Mouse (Mus musculus) liver, embryonic 14.5 days (tissue): ENCODE data around the gene Rap1gap2.

Experiments
- CTCF ChIP-seq: IDR thresholded peaks from 2 replicates; pipeline ENCODE4 v1.5.1; 2016; ENCODE audit warnings: antibody characterized with exemption, low read depth, control low read depth
- EP300 ChIP-seq: IDR thresholded peaks from 2 replicates; pipeline ENCODE4 v1.6.1; 2016; ENCODE audit warnings: antibody characterized with exemption, low read depth

- no peak for TF ChIP-seq CTCF
- TF ChIP-seq EP300 = no peak
Observed at GRCm38 (mm10) chr11:74650576-74651100, 39.9 kb upstream of the Rap1gap2 start.
